Mouse (Mus musculus) kidney, postnatal 4 days (tissue): ENCODE measurements around the gene Dtl.

Experiments
- DNase-seq, 2 experiments: peaks; one replicate each; pipeline ENCODE4 v3.0.0; 2021; ENCODE audit warnings: mixed read lengths in 2 of 2

Gene Dtl

DNA sequence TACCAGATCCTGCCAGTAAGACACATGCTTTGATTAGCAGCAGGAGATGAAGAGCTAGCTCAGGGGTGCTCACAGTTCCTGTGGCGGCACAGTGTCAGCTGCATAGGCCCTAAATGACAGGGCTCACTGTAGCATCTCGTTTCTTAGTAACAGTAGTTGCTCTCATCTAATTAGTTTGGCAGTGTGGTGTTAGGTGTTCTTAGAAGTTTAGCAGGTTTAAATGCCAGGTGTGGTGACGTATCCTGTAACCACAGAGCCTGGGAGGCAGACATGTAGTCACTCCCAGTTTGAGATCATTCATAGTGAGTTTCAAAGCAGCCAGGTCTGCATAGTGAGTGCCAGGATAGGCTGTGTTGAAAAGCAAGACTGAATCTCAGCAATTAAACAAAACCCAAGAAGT, 4.2 kb upstream of the Dtl start:
- no peak for DNase-seq

DNA sequence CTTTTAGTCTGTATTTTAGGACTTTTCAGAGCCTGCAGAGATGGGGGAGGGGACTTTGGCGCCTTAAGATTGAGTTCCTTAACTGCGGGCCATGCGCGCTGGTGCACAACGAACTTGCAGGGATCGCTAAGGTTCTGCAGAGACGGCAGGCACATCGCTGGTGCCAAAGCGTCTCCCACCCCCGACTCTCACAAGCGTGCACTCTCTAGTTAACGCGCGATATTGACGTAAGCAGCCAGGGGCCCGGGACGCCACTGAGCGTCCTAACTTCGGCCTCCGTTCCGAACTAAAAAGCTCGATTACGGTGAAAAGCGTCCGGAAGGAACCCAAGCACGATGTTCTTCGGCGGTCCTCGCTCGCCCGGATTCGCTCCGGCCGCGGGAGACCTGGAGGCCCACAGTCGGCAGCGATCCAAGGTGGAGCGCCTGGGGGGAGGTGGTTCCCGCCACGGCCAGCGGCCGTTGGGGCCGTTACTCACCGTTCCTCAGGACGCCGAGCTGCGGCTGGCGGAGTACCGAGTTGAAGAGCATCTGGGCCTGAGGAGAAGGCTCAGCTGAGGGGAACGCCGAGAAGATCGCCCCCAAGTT, 380 bp downstream of the Dtl start:
- DNase-seq: peak; percentile 69 to 82

- peak in 1 of 2 experiments; percentile 33 for DNase-seq
Observed at GRCm38 (mm10) chr1:191573906-191574639, 1.3 kb downstream of the Dtl start.

GRCm38 (mm10) chr1:191570415-191570814, 4.9 kb downstream of the Dtl start:
- DNase-seq: no peak

- no peak for DNase-seq
Observed at GRCm38 (mm10) chr1:191569625-191570024, 5.7 kb downstream of the Dtl start.

- DNase-seq: peak; percentile 24 to 49
Observed at GRCm38 (mm10) chr1:191567859-191568258, 7.5 kb downstream of the Dtl start.

GRCm38 (mm10) chr1:191562823-191563365, 12.4 kb downstream of the Dtl start:
- peak; percentile 22 to 37 for DNase-seq

GRCm38 (mm10) chr1:191559779-191560178, 15.6 kb downstream of the Dtl start:
- no peak for DNase-seq

DNA sequence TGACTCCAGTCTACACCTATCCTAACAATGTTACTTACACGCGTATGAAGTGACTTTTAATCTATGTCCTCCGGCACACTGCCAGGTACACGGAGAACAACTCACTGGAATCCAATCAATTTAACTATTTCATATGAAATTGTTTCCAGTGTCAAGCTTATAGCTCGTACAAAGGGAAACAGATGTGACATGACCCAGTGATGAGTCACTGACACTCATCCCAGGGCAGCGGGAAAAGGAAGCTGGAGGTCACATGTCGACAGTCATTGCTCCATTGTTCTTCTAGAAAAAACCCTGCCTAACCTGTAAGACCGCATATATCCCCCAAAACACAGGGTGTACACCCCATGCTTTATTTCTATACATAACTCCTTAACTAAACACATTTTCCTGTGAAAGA, 18.2 kb downstream of the Dtl start:
- DNase-seq: peak; percentile 14 to 29

- DNase-seq: no peak
Observed at GRCm38 (mm10) chr1:191550786-191551185, 24.6 kb downstream of the Dtl start.

DNA sequence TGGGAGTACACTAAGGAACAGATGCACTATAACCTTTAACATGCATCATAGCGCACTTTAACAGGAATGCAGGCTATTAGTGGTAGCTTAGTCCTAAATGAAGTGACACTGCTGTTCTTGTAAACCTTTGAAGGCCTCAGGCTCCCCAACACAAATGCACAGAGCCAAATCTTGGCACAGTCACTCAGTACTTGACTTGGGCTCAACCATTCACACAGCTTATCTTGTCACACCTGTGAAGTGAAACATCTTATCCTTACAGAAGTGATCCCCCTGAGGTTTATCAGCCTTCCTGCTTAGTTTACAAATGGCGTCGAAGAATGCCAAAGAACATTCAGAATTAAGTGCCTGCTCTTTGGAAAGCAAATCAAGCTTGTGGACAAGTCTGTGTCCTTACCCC, 31.6 kb downstream of the Dtl start:
- no peak for DNase-seq

DNA sequence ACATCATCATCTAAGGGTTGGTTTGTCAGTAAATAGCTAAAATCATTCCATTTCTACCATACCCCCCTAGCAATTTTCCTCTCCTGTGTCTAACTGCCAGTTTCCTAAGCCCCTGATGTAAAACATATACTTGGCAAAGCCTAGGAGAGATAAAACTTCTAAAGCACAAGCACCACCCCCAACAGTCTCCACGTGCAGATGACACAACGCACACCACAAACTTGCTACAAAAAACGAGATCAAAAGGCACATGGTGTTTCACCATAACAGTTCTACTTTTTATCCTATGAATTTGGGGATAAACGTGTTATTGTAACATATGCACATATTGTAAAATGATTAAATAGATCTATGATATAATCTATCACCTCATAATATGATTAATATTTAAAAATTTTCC, 33.7 kb downstream of the Dtl start:
- DNase-seq: no peak

- no peak for DNase-seq
Observed at GRCm38 (mm10) chr1:191541014-191541413, 34.3 kb downstream of the Dtl start.

- no peak for DNase-seq
Observed at GRCm38 (mm10) chr1:191540300-191540699, 35.0 kb downstream of the Dtl start.

DNA sequence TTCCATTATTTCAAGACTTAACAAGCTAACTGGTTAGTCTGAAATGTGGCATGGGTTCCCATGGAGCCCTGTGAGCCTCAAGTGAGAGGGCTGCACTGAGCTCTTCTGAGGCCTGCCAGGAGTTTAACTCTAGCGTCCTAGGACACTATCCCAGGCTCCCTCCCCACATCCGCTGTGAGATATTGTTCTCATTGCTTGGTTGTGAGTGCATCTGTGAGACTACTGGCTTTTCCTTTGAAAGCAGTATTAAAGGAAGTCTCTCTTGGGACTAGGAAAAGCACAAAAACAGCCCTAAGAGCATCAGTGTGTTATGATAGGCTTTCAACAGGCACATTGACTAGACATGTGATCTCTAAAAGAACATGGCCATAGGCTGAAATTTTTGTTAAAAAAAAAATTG, 40.4 kb downstream of the Dtl start:
- no peak for DNase-seq

- DNase-seq: no peak
Observed at GRCm38 (mm10) chr1:191531023-191531422, 44.3 kb downstream of the Dtl start.

GRCm38 (mm10) chr1:191529406-191529805, 45.9 kb downstream of the Dtl start:
- no peak for DNase-seq

DNA sequence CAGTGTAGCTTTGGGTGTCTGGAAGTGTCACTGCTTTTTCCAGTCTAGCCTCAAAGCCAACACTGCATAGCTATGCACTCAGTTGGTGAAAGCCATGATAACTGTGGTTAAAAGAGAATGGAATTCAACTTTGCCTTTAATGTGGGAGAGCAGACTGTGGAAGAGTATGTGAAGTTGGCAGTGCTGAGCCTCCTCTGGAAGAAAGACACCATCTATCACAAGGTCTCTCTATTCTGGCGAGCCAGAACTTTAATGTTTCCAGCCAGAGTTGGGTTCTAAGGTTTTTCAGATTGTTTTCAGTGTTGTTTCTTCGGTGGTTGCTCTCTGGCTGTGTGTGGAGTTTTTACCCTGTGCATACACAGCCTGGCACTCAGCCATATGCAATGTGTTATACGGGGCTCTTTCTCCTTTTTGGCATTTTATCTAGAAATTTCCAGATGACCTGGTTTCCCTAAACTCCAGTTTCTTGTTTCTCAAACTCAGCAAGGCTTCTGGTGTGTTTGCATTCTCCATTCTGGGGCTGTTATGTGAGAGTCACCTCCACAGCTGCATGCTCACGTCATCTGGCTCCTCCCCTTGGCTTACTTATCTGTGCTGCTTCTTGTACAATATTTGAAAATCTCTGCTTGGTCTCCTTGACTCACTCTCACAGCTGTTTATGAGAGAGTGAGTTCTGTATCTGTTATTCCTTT, 47.3 kb downstream of the Dtl start:
- peak in 1 of 2 experiments; percentile 12 for DNase-seq

GRCm38 (mm10) chr1:191527089-191527488, 48.3 kb downstream of the Dtl start:
- no peak for DNase-seq

GRCm38 (mm10) chr1:191521395-191521794, 53.9 kb downstream of the Dtl start:
- DNase-seq: peak in 1 of 2 experiments; percentile 27

GRCm38 (mm10) chr1:191520669-191521068, 54.7 kb downstream of the Dtl start:
- no peak for DNase-seq

GRCm38 (mm10) chr1:191520194-191520593, 55.1 kb downstream of the Dtl start:
- no peak for DNase-seq

DNA sequence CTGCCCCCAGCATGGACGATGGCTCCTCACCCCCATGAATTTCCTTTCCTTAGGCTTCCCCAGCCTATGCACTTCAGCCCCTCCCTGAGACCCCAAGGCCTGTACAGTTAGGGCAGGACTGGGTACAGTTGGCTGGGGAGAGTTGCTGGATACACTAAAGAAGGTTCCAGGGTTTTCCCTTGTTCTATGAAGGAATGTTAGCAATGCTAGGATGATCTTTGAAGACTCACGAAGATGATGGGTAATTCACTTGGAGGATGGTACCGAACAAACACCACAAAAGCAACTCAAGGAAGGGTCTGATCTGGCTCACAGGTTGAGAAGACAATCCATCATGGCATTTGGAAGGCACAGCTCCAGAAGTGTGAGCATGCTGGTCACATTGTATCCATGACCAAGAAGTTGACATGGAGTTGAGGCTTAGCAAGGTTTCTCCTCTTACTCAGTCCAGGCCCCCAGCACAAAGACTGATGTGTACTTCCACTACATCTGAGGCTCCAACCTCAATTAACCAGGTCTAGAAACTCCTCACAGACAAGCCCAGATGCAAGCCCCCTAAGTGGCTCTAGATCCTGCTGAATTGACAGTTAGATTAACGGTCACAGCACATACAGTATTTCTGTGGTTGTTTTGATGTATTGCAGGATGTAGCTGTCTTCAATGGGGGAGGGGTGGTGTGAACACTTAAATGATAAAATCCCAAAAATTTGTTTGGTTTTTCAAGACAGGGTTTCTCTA, 55.8 kb downstream of the Dtl start:
- no peak for DNase-seq
